Mouse (Mus musculus) CD4-positive, CD25-positive, alpha-beta regulatory T cell, adult 4 months (primary cell): ENCODE results near the gene Dand5. TPM values are rescaled to one million over a fixed set of nuclear protein-coding genes. Genes with fewer than 3 reads are reported as not detected.

ENCODE experiments used
- ATAC-seq: one replicate; pipeline ENCODE4 v1.8.0; 2017
- polyA plus RNA-seq, 2 experiments: library from polyadenylated mRNA; unstranded; fragments of 100-300 nt; shearing (Covaris generic); gene quantifications; one replicate each; pipeline ENCODE4 v1.2.1; 2017

The Dand5 gene
- polyA plus RNA-seq, 2 experiments from 2014 or later = 4.9 to 7.6 TPM

DNA sequence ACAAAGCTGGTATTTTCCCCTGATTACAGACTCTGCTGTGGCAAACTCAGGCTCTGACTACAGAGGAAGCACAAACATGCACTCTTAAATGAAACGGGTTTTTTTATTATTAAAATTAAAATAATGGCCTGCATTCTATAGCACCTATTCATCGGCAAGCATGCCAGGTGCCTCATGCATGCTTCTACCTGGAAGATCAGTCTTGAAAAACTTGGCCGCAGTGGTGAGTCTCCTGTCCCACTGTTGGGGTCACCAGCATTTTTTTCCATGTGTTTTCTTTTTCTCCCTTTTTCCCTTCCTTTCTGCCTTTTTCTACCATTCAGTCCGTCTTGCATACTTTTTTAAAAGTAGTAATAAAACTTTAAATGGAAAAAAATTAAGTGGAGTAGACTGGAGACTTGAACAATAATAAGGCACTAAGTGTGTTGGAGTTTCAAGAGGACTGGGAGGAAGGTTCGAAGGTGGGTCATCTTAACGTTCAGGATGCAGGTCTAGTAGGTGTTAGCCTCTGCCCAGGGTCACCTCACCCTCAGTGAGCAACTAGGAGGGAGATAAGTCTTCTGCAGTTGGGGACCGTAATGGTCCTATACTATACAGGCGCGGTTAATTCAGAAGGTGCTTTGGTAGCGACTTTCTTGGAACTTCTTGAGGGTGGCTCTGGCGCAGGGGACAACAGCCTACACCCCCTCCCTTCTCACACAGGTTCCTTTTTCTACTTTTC lies 39.3 kb downstream of the Dand5 start:
- ATAC-seq = no peak

DNA sequence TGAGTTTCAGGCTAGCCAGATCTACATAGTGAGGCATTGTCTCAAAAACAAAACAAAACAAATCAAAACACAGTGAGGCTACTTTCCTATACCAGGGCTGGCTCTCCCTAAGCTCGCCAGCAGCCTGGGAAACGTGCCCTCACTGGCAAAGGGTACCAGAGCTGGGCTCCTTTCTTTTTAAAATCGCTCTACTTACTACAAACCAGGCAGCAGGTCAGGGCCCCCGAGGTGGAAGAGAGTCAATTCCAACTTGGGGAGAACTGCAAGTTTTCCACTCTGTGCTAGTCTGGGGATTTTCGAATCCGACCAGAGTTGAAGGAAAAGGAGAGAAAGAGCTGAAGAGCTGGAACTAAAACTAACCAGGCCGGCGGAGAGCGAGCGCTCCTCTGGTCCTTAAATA lies 39.9 kb downstream of the Dand5 start:
- no peak for ATAC-seq

DNA sequence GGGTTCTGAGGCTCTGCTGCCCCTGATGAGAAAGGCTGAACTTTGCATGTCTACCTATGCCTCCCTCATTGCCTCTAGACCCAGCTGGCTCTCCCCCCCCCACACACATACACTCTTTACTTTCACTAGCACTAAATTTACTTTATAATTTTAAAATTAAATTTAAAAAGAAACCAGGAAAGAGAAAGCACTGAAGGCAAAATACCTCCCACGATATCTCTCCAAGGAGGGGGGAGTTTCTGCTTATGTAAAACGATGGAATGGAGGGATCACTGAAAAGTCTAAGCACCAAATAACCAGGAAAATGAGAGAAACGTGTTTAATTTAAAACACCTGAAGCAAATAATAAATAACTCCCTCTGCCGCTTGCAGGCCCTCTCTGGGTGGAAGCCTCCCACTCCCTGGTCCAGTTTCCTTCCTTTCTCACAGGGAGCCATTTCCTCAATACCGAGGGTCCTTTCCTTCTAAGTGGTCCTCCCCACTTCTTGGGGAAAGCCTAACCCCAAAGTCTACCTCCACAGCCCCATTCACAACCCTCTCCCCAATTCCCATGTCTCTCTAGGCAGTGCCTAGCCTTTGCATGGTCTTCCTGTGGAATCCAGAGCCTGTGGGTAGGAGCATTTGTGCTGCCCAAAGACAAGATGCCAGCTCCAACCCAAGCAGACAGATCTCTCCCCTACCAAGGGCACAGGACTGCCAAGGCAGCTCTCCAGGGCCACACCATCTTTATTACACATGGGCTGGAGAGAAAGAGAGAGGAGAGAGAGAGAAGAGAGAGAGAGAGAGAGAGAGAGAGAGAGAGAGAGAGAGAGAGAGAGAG lies 40.7 kb downstream of the Dand5 start:
- ATAC-seq = no peak

DNA sequence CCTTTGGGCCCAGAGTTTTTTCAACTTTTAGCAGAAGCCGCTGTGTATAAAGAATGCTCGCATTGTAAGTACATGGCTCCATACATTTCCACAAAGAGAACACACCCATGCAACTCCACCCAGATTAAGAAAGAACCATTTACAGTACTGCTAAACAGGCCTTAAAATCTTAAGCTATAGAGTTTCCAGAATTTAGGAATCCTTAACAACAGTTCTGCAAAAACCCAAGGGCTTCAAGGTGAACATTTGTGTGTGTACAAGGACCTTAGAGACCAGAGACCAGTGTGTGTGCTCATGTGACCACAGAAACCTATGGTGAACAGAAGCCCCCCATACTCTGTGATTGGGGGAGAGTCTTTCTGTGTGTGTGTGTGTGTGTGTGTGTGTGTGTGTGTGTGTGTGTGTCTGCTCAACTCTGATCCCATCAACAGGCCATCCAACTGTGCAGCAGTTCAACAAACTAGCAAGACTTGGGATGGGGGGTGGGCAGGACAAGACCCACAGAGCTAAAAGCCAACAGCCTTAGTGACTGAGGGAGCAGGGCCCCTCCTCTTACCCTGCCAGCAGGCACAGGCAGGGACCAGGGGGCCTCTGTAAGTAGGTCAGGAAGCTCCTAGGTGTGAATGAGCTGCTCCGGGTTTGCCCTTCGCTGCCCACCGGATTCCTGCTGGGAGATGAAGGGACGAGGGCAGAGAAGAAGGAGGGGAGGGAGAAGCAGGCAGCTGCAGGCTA lies 41.5 kb downstream of the Dand5 start:
- ATAC-seq = no peak

DNA sequence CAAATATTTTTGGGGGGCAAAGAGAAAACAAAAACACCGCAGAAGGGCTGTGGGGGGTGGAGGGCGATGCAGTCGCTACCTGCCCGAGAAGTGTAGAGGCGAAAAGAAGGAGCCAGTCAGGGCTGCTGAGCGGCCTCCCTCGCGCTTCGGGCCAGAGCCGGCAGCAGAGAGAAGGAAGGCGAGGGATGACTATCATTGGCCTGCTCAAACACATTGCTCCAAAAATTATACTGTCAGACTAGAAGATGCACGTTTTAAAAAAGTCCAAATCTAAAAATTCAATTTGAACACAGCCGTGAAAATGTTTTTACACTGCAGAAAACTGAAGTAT lies 42.4 kb downstream of the Dand5 start:
- no peak for ATAC-seq

DNA sequence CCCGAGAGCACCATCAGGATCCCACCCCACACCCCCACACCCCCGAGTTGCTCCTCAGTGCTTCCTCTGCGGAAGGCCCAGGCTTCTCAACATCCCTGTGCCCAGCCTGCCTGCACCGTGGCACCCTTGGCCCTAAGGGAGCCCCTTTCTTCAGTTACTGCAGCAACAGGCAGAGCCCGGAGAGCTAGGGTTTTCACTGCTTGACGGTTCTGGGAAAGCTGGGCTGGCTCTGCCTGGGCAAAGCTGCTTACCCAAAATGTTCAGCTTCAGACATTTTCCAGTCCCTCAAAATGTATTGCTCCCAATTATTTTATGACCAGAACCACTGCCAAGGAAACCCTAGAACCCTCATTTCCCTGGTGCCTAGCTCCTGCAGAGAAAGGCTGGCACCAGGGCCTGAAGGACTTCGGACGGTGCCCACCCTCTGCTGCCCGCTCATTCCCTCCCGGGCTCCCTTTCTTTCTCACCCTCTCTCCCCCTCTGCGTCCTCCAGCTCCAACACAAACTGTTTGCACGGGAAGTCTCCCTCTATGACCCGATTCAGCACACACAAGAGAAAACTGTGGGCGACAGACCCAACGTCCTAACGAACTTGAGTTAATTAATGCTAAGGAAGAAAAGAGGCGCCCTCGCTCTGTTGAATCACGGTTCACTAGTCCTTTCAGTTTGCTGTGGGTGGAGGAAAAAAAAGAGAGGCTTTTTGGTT lies 43.0 kb downstream of the Dand5 start:
- no peak for ATAC-seq

DNA sequence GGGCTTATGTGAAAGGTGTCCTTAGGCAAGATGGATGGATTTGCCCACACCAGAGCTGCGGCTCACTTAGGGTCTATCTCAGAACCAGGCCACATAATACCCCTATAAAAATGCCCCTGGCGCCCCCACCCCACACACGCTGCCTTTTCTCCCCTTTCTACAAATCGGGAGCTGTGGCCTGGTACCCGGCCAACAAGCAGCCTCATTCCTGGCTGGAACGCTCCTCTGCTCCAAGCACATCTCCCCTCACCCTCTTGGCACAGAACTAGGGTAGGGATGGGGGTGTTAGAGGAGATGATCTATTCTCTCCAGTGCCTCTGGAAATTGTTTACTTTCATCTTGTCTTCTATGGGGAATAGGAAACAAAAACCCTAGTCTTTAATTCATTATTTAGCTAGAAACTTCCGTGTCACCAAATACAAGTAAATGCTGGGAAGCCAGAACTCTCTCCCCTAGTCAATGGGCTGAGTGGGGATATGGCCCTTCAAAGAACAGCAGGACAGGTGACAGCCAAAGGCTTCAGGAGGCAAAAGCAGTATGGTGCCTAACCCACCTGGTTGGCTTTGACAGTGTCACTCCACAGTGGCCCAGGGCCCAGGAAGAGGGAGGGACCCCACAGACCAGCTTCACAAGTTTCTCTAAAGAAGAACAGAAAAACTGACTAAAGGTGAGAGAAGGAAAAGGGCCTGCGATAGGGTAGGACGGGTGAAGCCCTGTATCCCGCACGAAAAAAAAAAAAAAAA lies 43.8 kb downstream of the Dand5 start:
- ATAC-seq = no peak

DNA sequence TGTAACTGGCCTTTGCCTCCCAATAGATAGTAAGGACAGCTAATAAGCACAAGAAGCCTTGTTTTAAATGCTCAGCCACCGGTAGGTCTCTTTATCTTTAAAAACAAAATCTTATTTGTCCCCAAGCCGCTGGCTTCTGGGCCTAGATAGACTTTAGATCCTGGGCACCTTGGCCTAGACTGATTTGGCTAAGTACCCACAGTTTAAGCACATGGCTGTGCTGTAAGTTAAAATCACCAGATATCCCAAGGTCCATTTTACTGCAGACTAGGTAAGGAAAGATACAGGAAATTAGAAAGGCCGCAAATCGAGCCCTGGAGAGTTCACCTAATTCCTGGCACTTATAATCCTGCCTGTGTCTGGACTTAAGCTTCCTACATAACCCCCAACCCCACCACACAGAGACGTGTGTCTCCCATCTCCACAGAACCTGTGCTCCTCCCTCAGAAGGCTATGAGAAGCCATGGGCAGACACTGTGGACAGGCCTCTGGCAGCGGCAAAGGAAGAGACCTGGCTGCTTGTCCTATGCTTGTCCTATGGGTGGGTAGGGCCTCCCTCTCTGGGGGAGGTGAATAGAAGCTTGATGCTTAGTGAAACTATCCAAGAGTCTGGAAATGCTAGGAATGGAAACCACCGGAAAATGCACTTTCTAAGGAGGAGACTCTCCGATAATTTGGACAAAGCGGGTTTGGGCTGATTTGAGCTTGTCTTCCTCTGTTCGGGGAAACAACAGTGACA lies 44.6 kb downstream of the Dand5 start:
- ATAC-seq = no peak

DNA sequence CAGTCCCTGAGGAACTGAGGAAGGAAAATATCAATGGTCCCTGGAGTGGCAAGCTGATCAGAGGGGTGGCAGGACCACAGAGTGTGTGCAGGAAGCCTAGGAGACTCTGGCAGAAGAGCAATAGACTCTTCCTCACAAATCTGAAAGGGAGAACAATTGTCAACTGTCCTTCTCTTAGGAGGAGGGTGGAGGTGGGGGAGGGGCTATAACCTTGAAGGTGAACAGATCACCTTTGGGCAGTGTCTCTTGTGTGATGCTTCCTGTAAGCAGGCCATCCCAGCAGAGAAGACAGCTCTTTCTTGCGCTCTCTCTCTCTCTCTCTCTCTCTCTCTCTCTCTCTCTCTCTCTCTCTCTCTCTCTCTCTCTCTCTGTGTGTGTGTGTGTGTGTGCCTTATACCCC lies 46.1 kb downstream of the Dand5 start:
- no peak for ATAC-seq

DNA sequence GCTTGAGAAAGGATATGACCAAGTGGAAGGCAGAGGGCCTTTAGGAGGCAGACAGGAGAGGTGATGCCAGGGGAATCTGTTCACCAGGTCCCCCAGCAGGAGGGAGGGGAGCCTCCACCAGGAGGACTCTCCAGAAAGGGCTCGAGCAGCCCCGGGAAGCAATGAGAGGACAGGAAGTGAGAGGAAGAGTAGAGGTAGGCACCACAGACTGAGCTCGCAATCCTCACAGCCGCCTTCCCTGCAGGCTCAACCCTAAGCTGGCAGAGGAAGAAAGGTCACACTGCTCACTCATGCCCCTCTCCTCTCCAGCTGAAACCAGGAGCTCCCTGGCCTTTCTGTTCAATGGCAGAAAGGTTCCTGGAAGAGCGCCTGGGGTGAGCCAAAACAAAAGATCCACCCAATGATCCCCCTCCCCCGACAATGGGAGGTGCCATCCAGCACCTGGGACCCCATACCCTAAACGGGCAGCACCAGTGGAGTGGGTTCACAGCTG lies 47.0 kb downstream of the Dand5 start:
- no peak for ATAC-seq

DNA sequence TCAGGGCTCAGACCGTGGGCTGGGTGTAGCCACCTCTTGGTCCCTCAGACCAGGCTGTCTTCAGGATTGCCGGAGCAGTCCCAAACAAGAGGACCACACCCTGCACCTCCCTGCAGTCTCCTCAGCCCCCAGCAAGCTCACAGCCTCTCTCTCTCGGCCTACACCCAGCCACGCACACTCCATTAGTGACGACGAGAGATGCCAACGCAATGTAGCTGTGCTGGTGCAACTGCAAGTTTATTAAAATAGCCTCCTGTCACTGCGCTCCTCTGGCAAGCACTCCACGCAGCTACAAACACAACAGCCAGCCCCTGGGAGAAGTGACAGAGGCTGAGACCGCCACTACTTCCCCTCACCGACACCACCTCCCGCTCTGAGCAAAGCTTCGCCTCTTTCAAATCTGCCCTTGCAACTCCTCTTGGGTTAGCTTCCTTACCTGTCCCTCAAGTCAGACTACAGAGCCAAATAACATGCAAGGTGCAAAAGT lies 47.5 kb downstream of the Dand5 start:
- no peak for ATAC-seq

DNA sequence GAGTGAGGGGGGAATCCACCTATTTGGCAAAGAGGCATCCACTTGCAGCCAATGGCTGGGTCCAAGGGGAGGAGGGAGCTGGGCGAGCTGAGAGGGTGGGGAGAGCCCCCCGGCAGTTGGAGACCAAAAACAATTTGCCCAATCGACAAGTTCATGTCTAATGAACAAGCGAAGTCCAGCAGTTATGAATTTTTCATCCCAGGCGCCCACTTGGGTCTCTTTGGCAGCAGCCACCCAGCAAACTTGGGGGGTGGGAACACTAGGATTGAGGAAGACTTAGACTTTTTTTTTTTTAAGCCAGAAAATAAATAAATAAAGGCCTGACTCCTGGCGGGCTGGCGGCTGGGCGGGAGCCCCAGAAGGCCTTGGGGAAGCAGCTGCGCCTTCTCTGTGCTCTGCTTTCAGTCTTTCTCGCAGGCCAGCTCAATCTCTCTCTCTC lies 48.1 kb downstream of the Dand5 start:
- ATAC-seq = no peak

DNA sequence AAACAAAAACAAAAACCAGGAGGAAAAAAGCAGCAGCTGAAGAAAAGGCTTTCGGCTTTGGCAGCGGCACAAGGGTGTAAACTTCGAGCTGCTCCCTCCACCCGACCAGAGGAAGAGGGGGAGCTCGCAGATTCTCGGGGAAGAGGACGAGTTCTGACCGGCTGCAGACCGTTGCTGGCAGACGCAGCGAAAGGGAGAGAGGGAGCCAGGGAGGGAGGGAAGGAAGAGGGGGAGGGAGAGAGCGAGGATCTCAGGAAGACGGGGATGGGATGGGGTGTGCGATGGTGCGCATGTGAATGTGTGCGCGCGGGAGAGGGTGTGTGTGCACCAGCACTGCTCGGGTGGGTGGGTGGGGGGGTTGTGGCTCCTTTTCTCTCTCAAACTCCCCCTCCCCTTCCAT lies 48.8 kb downstream of the Dand5 start:
- ATAC-seq = no peak

DNA sequence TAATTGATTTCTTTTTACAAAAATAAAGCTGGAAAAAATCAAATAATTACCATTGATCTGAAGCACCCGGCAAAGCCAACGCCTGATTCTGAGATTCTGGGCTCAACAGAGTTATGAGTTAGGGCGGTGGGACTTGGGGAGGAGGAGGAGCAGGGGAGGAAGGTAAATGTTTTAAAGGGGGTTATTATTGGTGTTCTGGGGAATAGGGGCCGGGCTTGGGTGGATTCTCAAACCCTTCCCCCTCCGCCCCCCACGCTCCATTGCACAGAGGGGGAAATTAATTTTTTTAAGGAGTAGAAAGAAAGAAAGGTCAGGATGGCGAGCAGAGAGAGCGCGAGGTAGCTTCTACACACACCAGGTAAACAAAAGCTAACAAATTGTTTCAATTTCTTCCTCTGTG lies 49.3 kb downstream of the Dand5 start:
- ATAC-seq = no peak

DNA sequence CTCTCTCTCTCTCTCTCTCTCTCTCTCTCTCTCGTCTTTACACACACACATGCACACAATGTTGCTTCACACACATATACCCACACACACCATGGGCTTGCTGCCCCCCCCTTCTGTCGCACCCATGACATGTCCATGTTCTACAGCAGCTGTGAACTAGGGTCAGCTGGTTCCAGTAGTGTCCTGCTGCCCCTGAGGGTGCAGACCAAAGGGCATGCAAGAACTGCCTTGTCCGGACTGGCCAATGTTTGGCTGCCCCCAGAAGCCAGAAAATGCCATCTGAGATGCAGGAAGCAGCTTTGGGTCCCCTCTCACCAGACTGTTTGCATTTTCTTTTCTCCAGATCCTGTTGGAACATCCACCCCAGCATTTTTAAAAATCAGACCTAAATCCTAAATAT lies 50.0 kb downstream of the Dand5 start:
- no peak for ATAC-seq

DNA sequence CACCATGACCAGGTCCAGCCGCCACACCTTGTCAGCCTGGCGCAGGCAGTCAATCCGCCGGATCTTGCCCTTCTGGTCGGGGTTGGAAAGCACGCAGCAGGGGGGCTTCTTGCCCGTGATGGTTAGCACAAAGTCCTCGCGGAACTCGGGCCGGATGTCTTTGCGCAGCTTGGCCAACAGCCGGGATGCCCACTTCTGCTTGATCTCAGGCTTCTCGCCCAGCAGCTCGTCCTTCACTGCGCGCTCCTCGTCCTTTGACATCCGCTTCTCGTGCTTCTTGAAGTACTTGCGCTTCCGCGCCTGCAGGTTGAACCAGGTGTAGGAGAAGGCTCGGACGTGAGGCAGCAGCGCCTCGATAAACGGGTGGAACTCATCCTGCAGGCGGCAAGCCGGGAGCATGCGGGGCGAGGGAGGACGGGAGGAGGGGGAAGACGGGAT lies 50.7 kb downstream of the Dand5 start:
- ATAC-seq = no peak

DNA sequence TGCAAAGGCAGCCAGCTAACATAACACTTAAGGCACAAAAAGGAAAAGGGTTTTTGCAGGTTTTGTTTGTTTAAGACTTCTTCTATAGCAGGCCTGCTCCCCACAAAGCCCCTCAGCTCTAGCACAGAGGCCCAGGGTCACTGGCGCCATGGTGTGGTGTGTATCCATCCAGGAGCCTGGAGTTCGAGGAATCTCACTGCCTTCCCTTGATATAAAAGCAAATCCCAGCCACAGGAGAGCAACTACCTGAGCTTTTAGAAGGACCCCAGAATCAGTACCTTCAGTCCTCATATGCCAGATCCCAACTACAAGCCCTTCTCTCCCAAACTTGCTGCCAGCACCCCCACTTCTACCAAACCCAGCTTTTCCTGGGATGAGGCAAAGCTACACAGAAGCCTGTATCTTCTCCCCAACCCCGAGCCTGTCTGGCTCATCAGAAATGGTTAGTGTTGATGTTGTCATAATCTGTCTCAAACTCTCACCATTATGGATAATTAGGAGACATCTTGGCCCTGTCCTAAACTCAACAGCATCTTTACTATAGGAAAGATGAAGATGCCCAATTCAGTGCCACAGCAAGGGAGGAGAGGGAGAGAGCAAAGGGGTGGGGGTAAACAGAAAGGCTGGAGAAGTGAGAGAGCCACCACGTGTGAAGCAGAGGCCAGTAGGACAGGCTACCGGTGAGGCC lies 51.5 kb downstream of the Dand5 start:
- no peak for ATAC-seq

DNA sequence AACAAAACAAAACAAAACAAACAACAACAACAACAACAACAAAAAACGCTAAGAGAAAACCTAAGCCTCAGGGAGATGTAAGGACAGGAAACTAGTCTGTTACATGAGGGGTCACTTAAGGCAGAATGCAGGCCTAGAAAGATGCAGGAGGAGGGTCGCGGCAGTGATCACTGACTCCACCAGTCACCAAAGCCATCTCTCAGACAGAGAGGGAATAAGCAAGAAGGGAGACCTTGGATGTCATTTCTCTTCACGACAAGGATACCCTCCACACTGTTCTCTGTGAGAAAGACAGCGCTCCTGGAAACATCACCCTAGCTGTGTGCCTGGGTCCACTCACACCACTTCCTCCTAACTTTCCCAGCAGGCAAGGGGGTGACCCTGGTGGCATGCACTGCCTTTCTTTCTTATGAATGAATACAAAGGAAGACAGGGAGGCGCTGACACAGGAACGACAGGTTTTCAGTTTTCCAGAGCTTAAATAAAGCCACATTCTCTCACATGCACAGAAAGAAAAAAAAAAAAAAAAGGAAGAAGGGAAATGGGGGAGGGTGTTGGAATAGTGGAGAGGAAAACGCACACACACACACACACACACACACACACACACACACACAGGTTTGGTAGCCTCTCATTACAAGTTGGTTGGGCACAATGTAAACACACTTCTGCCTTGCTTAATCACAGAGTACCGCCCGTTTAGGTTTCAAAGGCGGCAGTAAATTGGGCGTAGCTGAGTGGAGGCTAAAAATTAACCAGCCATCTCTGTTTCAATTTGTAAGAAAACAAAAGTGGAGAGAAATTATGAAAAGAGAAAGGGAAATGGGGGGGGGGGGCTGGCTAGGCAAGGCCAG lies 52.3 kb downstream of the Dand5 start:
- ATAC-seq = no peak

DNA sequence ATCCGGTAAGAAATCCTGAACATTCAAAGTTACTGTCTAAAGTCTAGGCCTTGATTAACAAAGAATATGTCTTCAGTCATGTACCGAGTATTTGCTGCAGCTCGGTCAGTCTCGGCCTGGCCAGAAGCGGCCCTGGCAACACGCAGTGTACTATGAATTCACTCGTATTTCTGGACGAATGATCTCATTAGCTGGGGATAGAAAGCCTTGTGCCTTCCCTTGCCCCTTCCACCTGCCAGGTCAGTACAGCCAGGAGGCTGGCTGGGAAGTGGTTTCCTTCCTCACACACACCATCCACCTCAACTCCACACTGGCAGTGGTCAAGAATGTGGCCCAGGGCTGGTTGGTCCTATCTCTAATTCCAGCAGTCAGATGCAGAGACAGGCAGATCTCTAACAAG lies 53.3 kb downstream of the Dand5 start:
- no peak for ATAC-seq
